Mouse (Mus musculus): ENCODE measurements around the gene Ubqln3. TPM values are rescaled to one million over a fixed set of nuclear protein-coding genes. Genes with fewer than 3 reads are reported as not detected.

Ubqln3 gene
- polyA plus RNA-seq, 1 experiment from 2014 or later = not detected

DNA sequence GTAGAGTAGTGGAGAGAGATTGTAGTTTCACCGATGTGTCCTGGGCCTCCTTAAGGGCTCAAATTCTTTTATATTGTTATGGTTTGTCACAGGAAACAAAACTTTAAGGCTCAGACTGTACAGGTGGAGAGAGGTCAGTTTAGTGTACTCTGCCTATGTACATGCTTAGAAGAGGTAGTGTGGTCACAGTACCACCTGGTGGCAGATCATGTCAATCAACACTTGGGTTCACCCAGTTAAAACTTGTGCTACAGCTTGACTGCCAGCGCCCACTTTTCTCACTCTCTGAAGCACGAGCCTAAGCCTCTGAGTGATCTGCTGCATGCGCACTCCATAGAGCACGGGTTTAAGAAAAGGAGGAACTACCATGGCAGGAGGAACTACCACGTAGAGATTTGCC lies 24.0 kb upstream of the Ubqln3 start:
- Histone ChIP-seq H3K4me3 (ENCODE audit: low read depth, low read length) (no peak overlapping the region), H3K4me2 (no peak overlapping the region), H3K27ac (ENCODE audit: low read depth) (no peak overlapping the region), H3K9me3 (ENCODE audit: low read depth, low read length) (no peaks in the 10 kb centered on the region), H3K36me3 (ENCODE audit: insufficient read depth) (no peaks in the 10 kb centered on the region), H3K9ac (no peak overlapping the region), H3K27me3 (ENCODE audit: insufficient read depth, low read length) (no peaks in the 10 kb centered on the region), H3K4me1 (ENCODE audit: insufficient read depth) (no peaks in the 10 kb centered on the region)
- WGBS = 72% methylated on average over 6 of the region's 6 CpGs
- ATAC-seq (ENCODE audit: insufficient read depth) (no peak), DNase-seq (no peak)
- 0 out of 2 replicates have a peak, but pooled peaks have one; percentile 23 for TF ChIP-seq CTCF (IDR thresholded peaks at IDR 0.05; ENCODE audit: low read depth)

DNA sequence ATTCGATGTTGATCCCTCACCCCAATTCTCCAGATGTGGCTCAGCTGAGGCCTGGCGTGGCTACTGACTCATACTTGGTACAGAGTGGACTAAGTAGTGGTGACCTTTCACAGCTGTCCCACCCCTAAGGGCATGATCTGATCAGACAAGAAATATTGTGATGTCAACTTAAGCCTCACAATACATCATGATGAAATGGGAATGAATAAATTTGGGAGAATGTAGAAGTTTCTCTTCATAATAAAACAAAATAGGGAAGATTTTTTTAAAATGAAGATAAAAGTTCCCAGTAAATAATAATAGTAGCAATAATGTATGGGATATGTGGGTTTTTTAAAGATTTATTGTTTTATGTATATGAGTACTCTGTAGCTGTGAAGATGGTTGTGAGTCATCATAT lies 7.4 kb upstream of the Ubqln3 start, which contains the start of gene Ubqlnl:
Gene Ubqlnl (minus strand): TSS at position 101 of the 400 bp plus-strand sequence.
- Histone ChIP-seq H3K9ac (no peak within 1 kb of the TSS), H3K27me3 (ENCODE audit: insufficient read depth, low read length) (no peaks in the 10 kb centered on the region), H3K4me1 (ENCODE audit: insufficient read depth) (no peaks in the 10 kb centered on the region), H3K36me3 (ENCODE audit: insufficient read depth) (no peaks in the 10 kb centered on the region), H3K4me2 (no peak within 1 kb of the TSS), H3K27ac (ENCODE audit: low read depth) (no peak within 1 kb of the TSS), H3K4me3 (ENCODE audit: low read depth, low read length) (no peak within 1 kb of the TSS), H3K9me3 (ENCODE audit: low read depth, low read length) (no peaks in the 10 kb centered on the region)
- no peak for TF ChIP-seq CTCF (IDR thresholded peaks at IDR 0.05; ENCODE audit: low read depth)
- DNase-seq (no peak), ATAC-seq (ENCODE audit: insufficient read depth) (no peak)
- WGBS = 83% methylated on average over 2 of the region's 2 CpGs

DNA sequence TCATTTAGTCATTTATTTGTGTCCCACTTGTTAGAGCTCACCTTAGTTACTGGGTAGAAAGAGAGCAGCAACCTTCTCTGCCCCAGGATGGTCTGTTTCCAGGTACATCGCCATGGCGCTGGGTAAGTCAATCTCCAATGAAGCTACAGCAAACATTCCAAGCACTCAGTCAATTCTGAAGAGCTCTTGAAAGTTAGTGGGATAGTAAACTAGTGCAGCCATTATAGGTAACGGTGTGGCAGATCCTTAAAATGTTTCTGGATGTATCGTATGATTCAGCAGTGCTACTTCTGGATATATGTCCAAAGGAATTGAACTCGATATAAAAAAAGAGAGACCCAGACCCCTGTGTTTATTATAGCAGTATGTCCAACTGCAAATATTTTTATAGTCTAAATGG lies 5.8 kb downstream of the Ubqln3 start, which contains the start of gene Olfr643:
Gene Olfr643 (minus strand): TSS at position 101 of the 400 bp plus-strand sequence.
- Histone ChIP-seq H3K27me3 (ENCODE audit: insufficient read depth, low read length) (no peaks in the 10 kb centered on the region), H3K36me3 (ENCODE audit: insufficient read depth) (no peaks in the 10 kb centered on the region), H3K9me3 (ENCODE audit: low read depth, low read length) (no peaks in the 10 kb centered on the region), H3K4me3 (ENCODE audit: low read depth, low read length) (no peak within 1 kb of the TSS), H3K27ac (ENCODE audit: low read depth) (no peak within 1 kb of the TSS), H3K4me2 (no peak within 1 kb of the TSS), H3K9ac (no peak within 1 kb of the TSS), H3K4me1 (ENCODE audit: insufficient read depth) (no peaks in the 10 kb centered on the region)
- ATAC-seq (ENCODE audit: insufficient read depth) = no peak
- peak; percentile 19 for DNase-seq
- 66% methylated on average over 5 of the region's 5 CpGs for WGBS
- TF ChIP-seq CTCF (IDR thresholded peaks at IDR 0.05; ENCODE audit: low read depth) = no peak

DNA sequence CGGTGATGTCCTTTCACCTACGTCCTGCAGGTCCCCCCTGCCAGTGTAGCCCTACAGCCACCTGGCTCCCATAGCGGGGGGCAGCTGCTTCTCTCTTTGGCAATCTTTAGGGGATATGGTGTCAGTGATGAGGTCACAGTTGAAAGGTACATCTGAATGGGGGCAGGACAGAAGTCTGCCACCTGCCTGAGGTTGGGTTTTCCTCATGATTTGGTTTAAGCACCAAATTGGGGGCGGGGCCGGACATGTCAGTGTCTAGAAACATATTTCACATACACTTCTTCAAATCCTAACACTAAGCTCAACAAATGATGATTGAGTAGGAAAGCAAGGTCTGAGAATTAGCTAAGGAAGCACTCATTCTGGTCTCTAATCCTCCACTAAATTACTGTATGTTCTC lies 13.4 kb downstream of the Ubqln3 start, which contains the start of gene Ubqln5:
Gene Ubqln5 (minus strand): TSS at position 101 of the 400 bp plus-strand sequence.
- Histone ChIP-seq H3K36me3 (ENCODE audit: insufficient read depth) (no peaks in the 10 kb centered on the region), H3K4me3 (ENCODE audit: low read depth, low read length) (no peak within 1 kb of the TSS), H3K27ac (ENCODE audit: low read depth) (no peak within 1 kb of the TSS), H3K9ac (no peak within 1 kb of the TSS), H3K9me3 (ENCODE audit: low read depth, low read length) (no peaks in the 10 kb centered on the region), H3K4me1 (ENCODE audit: insufficient read depth) (no peaks in the 10 kb centered on the region), H3K27me3 (ENCODE audit: insufficient read depth, low read length) (no peaks in the 10 kb centered on the region), H3K4me2 (no peak within 1 kb of the TSS)
- DNase-seq (no peak), ATAC-seq (ENCODE audit: insufficient read depth) (no peak)
- whole genome bisulfite sequencing = 90% methylated on average over 5 of the region's 5 CpGs
- TF ChIP-seq CTCF (IDR thresholded peaks at IDR 0.05; ENCODE audit: low read depth) = no peak

DNA sequence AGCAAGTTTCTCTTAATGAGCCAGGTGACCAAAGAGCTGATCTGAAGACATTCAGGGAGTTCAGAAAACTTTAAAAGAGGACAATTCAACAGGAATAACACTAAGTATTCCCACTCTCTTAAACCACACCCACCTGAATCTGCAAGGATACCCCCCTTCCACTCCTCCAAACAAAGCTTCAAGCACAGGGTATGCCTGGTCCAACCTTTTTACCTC lies 38.4 kb downstream of the Ubqln3 start, which contains the start of gene Olfr646:
Gene Olfr646 (plus strand): TSS at position 117 of the 216 bp plus-strand sequence.
- Histone ChIP-seq H3K9ac (no peak within 1 kb of the TSS), H3K27ac (ENCODE audit: low read depth) (no peak within 1 kb of the TSS), H3K4me1 (ENCODE audit: insufficient read depth) (no peaks in the 10 kb centered on the region), H3K27me3 (ENCODE audit: insufficient read depth, low read length) (no peaks in the 10 kb centered on the region), H3K4me2 (no peak within 1 kb of the TSS), H3K9me3 (ENCODE audit: low read depth, low read length) (no peaks in the 10 kb centered on the region), H3K36me3 (ENCODE audit: insufficient read depth) (no peaks in the 10 kb centered on the region), H3K4me3 (ENCODE audit: low read depth, low read length) (no peak within 1 kb of the TSS)
- DNase-seq = no peak
- ATAC-seq (ENCODE audit: insufficient read depth) = no peak
- no peak for TF ChIP-seq CTCF (IDR thresholded peaks at IDR 0.05; ENCODE audit: low read depth)

DNA sequence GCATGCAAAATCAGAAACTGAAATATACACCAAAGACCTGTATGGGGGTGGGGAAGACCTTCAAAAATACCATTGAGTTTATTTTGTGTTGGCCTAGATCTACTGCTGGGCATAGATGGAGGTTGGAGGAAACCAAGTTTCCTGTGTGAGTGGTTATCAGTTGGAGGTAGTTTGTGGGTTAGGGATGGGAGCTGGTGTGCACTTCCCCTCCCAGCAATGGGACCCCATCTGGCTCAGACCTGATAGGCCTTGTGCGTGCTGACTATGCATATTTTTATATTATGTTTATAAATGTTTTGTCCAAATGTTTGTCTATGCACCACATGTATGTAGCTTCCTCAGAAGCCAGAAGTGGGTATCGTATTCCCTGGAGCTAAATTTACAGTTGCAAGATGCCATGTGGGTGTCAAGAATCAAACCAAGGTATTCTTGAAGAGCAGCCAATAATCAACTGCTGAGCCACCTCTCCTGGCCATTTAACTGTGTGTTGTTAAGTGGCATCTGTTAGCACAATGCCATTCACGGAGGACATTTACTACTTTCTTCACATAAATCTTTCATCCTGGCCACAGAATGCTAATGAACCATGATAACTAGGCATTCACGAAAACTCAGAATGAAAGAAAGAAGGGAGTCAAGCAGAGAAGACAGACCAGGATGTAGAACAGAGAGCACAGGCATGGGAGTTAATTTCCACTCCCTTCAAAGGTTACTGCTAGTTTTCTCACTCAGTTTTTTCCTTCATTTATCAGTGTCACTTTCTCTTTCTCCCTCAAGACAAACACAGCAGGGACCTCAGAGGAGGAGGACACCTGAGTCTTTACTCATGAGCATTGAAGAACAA lies 38.9 kb downstream of the Ubqln3 start:
- H3K27ac ChIP-seq (ENCODE audit: low read depth) = no peak overlapping the region
- TF ChIP-seq CTCF (IDR thresholded peaks at IDR 0.05; ENCODE audit: low read depth) = no peak
- H3K27me3 ChIP-seq (ENCODE audit: insufficient read depth, low read length) = no peaks in the 10 kb centered on the region
- no peaks in the 10 kb centered on the region for H3K36me3 ChIP-seq (ENCODE audit: insufficient read depth)
- H3K9ac ChIP-seq = no peak overlapping the region
- H3K4me3 ChIP-seq (ENCODE audit: low read depth, low read length) = no peak overlapping the region
- ATAC-seq (ENCODE audit: insufficient read depth) (no peak), DNase-seq (no peak)
- H3K4me1 ChIP-seq (ENCODE audit: insufficient read depth) = no peaks in the 10 kb centered on the region
- no peaks in the 10 kb centered on the region for H3K9me3 ChIP-seq (ENCODE audit: low read depth, low read length)
- WGBS = 67% methylated on average over 4 of the region's 4 CpGs
- H3K4me2 ChIP-seq = no peak overlapping the region

Other genes starting within 250 kb of the Ubqln3 start
- gene Olfr64, start 248.8 kb downstream of the Ubqln3 start, polyA plus RNA-seq (2014; fragmentation: Nextera tagmentation; extraction: Ambion mirVana) = not detected in 2 replicates
- not detected in 2 replicates for gene Olfr65, start 239.8 kb downstream of the Ubqln3 start, polyA plus RNA-seq (2014; fragmentation: Nextera tagmentation; extraction: Ambion mirVana)
- not detected in 2 replicates for gene Olfr631, start 214.5 kb downstream of the Ubqln3 start, polyA plus RNA-seq (2014; fragmentation: Nextera tagmentation; extraction: Ambion mirVana)
- not detected in 2 replicates for gene Olfr632, start 208.9 kb downstream of the Ubqln3 start, polyA plus RNA-seq (2014; fragmentation: Nextera tagmentation; extraction: Ambion mirVana)
- gene Olfr633, start 198.8 kb downstream of the Ubqln3 start, polyA plus RNA-seq (2014; fragmentation: Nextera tagmentation; extraction: Ambion mirVana) = not detected in 2 replicates
- not detected in 2 replicates for gene Olfr635, start 172.1 kb downstream of the Ubqln3 start, polyA plus RNA-seq (2014; fragmentation: Nextera tagmentation; extraction: Ambion mirVana)
- gene Olfr638, start 144.5 kb downstream of the Ubqln3 start, polyA plus RNA-seq (2014; fragmentation: Nextera tagmentation; extraction: Ambion mirVana) = not detected in 2 replicates
- gene Olfr639, start 126.0 kb downstream of the Ubqln3 start, polyA plus RNA-seq (2014; fragmentation: Nextera tagmentation; extraction: Ambion mirVana) = not detected in 2 replicates
- not detected in 2 replicates for gene Olfr640, start 117.7 kb downstream of the Ubqln3 start, polyA plus RNA-seq (2014; fragmentation: Nextera tagmentation; extraction: Ambion mirVana)
- not detected in 2 replicates for gene Olfr641, start 107.8 kb downstream of the Ubqln3 start, polyA plus RNA-seq (2014; fragmentation: Nextera tagmentation; extraction: Ambion mirVana)
- not detected in 2 replicates for gene Olfr642, start 90.6 kb downstream of the Ubqln3 start, polyA plus RNA-seq (2014; fragmentation: Nextera tagmentation; extraction: Ambion mirVana)
- not detected in 2 replicates for gene 4930516K23Rik, start 81.8 kb downstream of the Ubqln3 start, polyA plus RNA-seq (2014; fragmentation: Nextera tagmentation; extraction: Ambion mirVana)
- not detected in 2 replicates for gene Olfr644, start 71.4 kb downstream of the Ubqln3 start, polyA plus RNA-seq (2014; fragmentation: Nextera tagmentation; extraction: Ambion mirVana)
- gene Olfr645, start 57.8 kb downstream of the Ubqln3 start, polyA plus RNA-seq (2014; fragmentation: Nextera tagmentation; extraction: Ambion mirVana) = not detected in 2 replicates
- not detected in 2 replicates for gene Olfr646, start 38.4 kb downstream of the Ubqln3 start, polyA plus RNA-seq (2014; fragmentation: Nextera tagmentation; extraction: Ambion mirVana)
- not detected in 2 replicates for gene Ubqln5, start 13.5 kb downstream of the Ubqln3 start, polyA plus RNA-seq (2014; fragmentation: Nextera tagmentation; extraction: Ambion mirVana)
- gene Olfr643, start 5.9 kb downstream of the Ubqln3 start, polyA plus RNA-seq (2014; fragmentation: Nextera tagmentation; extraction: Ambion mirVana) = not detected in 2 replicates
- gene Ubqlnl, start 7.3 kb upstream of the Ubqln3 start, polyA plus RNA-seq (2014; fragmentation: Nextera tagmentation; extraction: Ambion mirVana) = not detected in 2 replicates
- 0.08 TPM in 1 of 2 replicates, not detected in the other for gene Olfm5, start 21.6 kb upstream of the Ubqln3 start, polyA plus RNA-seq (2014; fragmentation: Nextera tagmentation; extraction: Ambion mirVana)
- gene Olfr648, start 40.1 kb upstream of the Ubqln3 start, polyA plus RNA-seq (2014; fragmentation: Nextera tagmentation; extraction: Ambion mirVana) = 0.32 and 0.37 TPM in 2 replicates
- gene Olfr649, start 52.7 kb upstream of the Ubqln3 start, polyA plus RNA-seq (2014; fragmentation: Nextera tagmentation; extraction: Ambion mirVana) = not detected in 2 replicates
- gene Trim6, start 75.5 kb upstream of the Ubqln3 start, polyA plus RNA-seq (2014; fragmentation: Nextera tagmentation; extraction: Ambion mirVana) = 0.62 and 1.1 TPM in 2 replicates
- 1.4 and 1.6 TPM in 2 replicates for gene Trim34a, start 101.2 kb upstream of the Ubqln3 start, polyA plus RNA-seq (2014; fragmentation: Nextera tagmentation; extraction: Ambion mirVana)
- gene Trim5, start 144.8 kb upstream of the Ubqln3 start, polyA plus RNA-seq (2014; fragmentation: Nextera tagmentation; extraction: Ambion mirVana) = 0.28 and 0.30 TPM in 2 replicates
- 3.2 and 3.6 TPM in 2 replicates for gene Trim12a, start 172.2 kb upstream of the Ubqln3 start, polyA plus RNA-seq (2014; fragmentation: Nextera tagmentation; extraction: Ambion mirVana)
- gene Trim34b, start 186.2 kb upstream of the Ubqln3 start, polyA plus RNA-seq (2014; fragmentation: Nextera tagmentation; extraction: Ambion mirVana) = not detected in 2 replicates
- 1.0 and 1.4 TPM in 2 replicates for gene Trim12c, start 210.1 kb upstream of the Ubqln3 start, polyA plus RNA-seq (2014; fragmentation: Nextera tagmentation; extraction: Ambion mirVana)
- 0.04 and 0.11 TPM in 2 replicates for gene Trim30b, start 226.6 kb upstream of the Ubqln3 start, polyA plus RNA-seq (2014; fragmentation: Nextera tagmentation; extraction: Ambion mirVana)